Mouse (Mus musculus) splenic B cell, adult 2 months (primary cell): Measurements from ENCODE around the gene Cnr1.

Experiments
- DNase-seq: peaks from one replicate; pipeline ENCODE4 v3.0.0-alpha.2; 2011; ENCODE audit warnings: low read depth, low spot score
- H3K27me3 ChIP-seq: 2 replicates; pipeline ENCODE4 v1.6.1; 2012; ENCODE audit warnings: mild to moderate bottlenecking, low read length, moderate library complexity, mixed read lengths; ENCODE audit not compliant: control insufficient read depth, poor library complexity, insufficient read depth, severe bottlenecking
- H3K36me3 ChIP-seq: 2 replicates; pipeline ENCODE4 v1.6.1; 2012; ENCODE audit warnings: mild to moderate bottlenecking, low read length, moderate library complexity, mixed read lengths; ENCODE audit not compliant: control insufficient read depth, poor library complexity, insufficient read depth, severe bottlenecking

Gene Cnr1

GRCm38 (mm10) chr4:33923761-33924233 is 596 bp upstream of the Cnr1 start:
- Histone ChIP-seq H3K36me3 (no peaks in the 10 kb centered on the region), H3K27me3 (no peaks in the 10 kb centered on the region)
- DNase-seq: peak; percentile 1

DNA sequence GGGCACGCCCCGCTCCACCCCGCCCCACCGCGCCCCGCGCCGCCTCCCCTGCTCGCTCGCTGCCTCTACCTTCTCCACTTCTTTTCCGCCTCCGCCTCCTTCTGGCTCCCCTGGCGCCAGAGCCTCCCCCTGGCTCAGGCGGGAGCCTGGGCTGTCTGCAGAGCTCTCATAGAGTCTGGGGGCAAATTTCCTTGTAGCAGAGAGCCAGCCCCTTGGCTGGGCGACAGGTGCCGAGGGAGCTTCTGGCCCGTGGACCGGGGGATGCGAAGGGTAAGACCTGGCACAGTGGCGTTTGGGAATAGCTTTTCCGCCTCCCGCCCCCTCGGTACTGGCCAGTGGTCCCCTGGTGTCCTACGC is 474 bp downstream of the Cnr1 start:
- peak; percentile 1 for DNase-seq

GRCm38 (mm10) chr4:33925489-33925888 is 1.1 kb downstream of the Cnr1 start:
- H3K36me3 ChIP-seq: no peaks in the 10 kb centered on the region
- no peak for DNase-seq
- no peaks in the 10 kb centered on the region for H3K27me3 ChIP-seq

More for the DNA sequence above, 474 bp downstream of the Cnr1 start:
- H3K27me3 ChIP-seq: no peaks in the 10 kb centered on the region
- H3K36me3 ChIP-seq: no peaks in the 10 kb centered on the region

- Histone ChIP-seq H3K36me3 (no peaks in the 10 kb centered on the region), H3K27me3 (no peaks in the 10 kb centered on the region)
- no peak for DNase-seq
Measured at GRCm38 (mm10) chr4:33926010-33926409, 1.6 kb downstream of the Cnr1 start.

GRCm38 (mm10) chr4:33926730-33927263 is 2.4 kb downstream of the Cnr1 start:
- H3K27me3 ChIP-seq: no peaks in the 10 kb centered on the region
- DNase-seq: no peak
- no peaks in the 10 kb centered on the region for H3K36me3 ChIP-seq

DNA sequence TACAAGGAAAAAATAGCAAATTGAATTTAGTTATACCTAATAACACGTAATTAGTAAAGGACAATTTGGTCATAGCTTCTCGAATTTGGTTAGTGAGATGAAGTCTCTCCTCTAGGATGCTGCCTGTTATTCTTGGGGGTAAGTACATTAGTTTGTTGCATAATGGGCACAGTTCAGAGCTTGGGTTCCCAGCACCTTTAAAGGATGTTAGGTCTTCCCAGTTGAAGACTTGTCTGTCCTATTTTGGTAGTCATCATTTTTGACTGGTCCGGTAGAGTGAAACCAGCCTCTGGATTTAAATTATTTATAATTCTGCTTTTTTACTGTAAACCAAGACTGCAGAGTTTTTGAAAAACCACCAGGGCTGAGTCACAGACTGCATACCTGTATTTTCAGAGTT is 3.3 kb downstream of the Cnr1 start:
- Histone ChIP-seq H3K27me3 (no peaks in the 10 kb centered on the region), H3K36me3 (no peaks in the 10 kb centered on the region)
- DNase-seq: no peak

DNA sequence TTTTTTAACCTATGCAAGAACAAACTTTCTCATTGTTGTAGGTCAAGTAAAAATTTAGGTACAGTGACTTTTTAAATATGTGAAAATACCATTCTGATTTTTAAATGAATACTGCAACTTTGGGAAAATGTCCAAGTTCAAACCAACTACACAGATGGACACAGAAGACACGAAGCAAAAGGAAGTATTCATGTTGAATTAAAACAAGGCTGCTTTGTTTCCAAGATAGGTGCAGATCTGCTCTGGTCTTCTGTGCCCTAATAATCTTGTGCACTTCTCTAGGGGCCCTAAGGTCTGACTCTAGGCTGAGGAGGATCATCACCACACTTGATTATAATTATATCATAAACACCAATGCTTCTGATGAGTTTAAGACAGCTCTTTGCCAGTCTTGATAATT is 4.1 kb downstream of the Cnr1 start:
- H3K36me3 ChIP-seq: no peaks in the 10 kb centered on the region
- H3K27me3 ChIP-seq: no peaks in the 10 kb centered on the region
- DNase-seq: no peak

DNA sequence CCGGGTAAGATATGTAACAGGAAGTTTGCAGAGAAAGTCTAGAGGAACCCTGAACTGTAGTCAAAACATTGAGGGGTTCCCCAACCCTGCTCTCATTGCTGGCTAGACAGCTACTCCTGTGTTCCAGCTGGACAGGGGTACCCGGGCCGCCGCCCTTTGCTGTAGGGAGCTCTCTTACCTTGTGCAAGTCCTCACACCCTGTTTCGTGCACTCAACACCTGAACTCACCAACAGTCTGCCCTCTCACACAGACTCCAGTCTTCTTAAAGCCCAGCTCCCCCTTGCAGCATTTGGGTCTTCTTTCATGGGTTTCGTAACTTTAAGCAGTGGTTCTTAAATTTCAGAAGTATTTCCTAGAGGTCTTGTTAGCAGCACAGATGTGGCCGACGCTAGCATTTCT is 7.0 kb downstream of the Cnr1 start:
- Histone ChIP-seq H3K27me3 (no peaks in the 10 kb centered on the region), H3K36me3 (no peaks in the 10 kb centered on the region)
- DNase-seq: no peak

GRCm38 (mm10) chr4:33941557-33941956 is 17.2 kb downstream of the Cnr1 start:
- no peaks in the 10 kb centered on the region for H3K36me3 ChIP-seq
- H3K27me3 ChIP-seq: no peaks in the 10 kb centered on the region
- no peak for DNase-seq

- no peak for DNase-seq
- Histone ChIP-seq H3K36me3 (no peaks in the 10 kb centered on the region), H3K27me3 (no peaks in the 10 kb centered on the region)
Measured at GRCm38 (mm10) chr4:33943936-33944335, 19.5 kb downstream of the Cnr1 start.

DNA sequence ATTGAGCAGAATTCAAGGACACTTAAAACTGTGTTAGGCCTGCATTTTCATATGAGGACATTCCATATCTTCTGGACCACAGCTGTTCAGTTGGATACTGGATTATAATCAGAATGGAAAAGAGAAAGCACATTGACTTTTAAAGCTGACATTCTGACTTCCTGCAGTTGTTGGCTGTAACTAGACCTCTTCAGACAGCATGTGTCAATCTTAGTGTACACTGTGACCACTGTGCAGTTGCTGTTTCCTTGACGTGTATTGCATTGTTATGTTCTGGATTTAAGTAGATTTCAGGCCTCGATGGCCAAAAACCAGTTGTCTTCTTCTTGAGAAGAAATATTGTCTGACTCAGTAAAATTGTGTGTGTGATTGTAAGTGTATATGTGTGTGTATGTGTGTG is 21.3 kb downstream of the Cnr1 start:
- Histone ChIP-seq H3K27me3 (no peaks in the 10 kb centered on the region), H3K36me3 (no peaks in the 10 kb centered on the region)
- DNase-seq: no peak

DNA sequence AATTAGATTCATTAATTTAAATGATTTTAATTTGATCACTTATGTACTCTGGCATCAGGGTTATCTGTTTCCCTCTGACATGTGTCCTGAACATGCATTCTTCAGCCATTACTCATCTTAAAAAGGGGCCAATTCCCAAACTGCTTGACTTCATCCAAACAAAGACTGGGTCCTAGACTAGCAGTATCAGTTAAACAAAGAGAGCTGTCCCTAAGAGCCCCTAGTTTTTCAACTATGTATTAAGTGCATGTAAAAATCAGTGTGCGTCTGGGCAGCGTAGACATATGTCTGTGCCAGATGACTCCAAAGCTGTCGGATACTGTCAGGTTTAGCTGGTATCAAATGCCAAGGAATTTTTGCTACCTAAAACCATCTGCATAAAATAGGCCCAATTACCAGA is 23.2 kb downstream of the Cnr1 start:
- Histone ChIP-seq H3K27me3 (no peaks in the 10 kb centered on the region), H3K36me3 (no peaks in the 10 kb centered on the region)
- DNase-seq: no peak

GRCm38 (mm10) chr4:33957398-33957797 is 33.0 kb downstream of the Cnr1 start:
- H3K36me3 ChIP-seq: no peaks in the 10 kb centered on the region
- H3K27me3 ChIP-seq: no peaks in the 10 kb centered on the region
- DNase-seq: no peak

DNA sequence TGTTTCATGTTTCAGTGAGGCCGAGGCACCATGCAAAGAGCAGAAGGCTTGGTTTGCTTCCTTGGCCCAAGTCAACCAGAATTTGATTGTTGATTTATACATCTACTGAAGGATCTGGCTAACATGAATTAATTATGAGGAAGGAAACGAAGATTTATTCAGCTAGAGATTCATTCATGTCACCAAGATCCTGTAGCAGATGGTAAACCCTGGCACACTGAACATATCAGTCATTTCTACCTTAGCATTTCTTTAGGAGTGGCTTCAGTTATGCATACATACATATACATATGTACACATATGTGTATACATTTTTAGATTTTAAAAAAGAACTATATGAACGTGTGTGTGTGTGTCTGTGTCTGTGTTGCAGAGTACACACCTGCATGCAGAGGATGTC is 34.1 kb downstream of the Cnr1 start:
- no peak for DNase-seq
- no peaks in the 10 kb centered on the region for H3K36me3 ChIP-seq
- H3K27me3 ChIP-seq: no peaks in the 10 kb centered on the region

GRCm38 (mm10) chr4:33959841-33960240 is 35.4 kb downstream of the Cnr1 start:
- Histone ChIP-seq H3K36me3 (no peaks in the 10 kb centered on the region), H3K27me3 (no peaks in the 10 kb centered on the region)
- no peak for DNase-seq

GRCm38 (mm10) chr4:33970726-33971125 is 46.3 kb downstream of the Cnr1 start:
- no peaks in the 10 kb centered on the region for H3K36me3 ChIP-seq
- H3K27me3 ChIP-seq: no peaks in the 10 kb centered on the region; the same call in 1 of the 2 replicates
- no peak for DNase-seq
